In genomic region chr11:86200460-86201021, GRCm38 (mm10) we compare ENCODE assay signal across 7 mouse cellular contexts. TPM values are rescaled to one million over a fixed set of nuclear protein-coding genes. Genes with fewer than 3 reads are reported as not detected.
DNase-seq lines count a peak whose midpoint lies in the region; ATAC-seq lines count a peak whose summit lies in the region.

No protein-coding gene starts in this region.

- H3K27me3 ChIP-seq in lung, embryonic 15.5 days, result no peaks in the 10 kb centered on the region
- H3K27me3 ChIP-seq in embryonic facial prominence, embryonic 14.5 days (replicated peaks; ENCODE audit: control insufficient read depth, insufficient read depth, low read length), result no peaks in the 10 kb centered on the region
- no peaks in the 10 kb centered on the region for H3K27me3 ChIP-seq in limb, embryonic 10.5 days (ENCODE audit: low read depth, poor library complexity, severe bottlenecking)
- no peaks in the 10 kb centered on the region for H3K27me3 ChIP-seq in neural tube, embryonic 13.5 days

- no peak for DNase-seq in lung, postnatal 25 days (ENCODE audit: low spot score)
- DNase-seq in embryonic facial prominence, embryonic 14.5 days (ENCODE audit: low spot score), result peak; percentile 50
- DNase-seq in limb, embryonic 10.5 days (ENCODE audit: low spot score), result no peak
- no peak for DNase-seq in spleen, postnatal 14 days (ENCODE audit: low spot score in 2 of 2)
- no peak for DNase-seq in gastrocnemius, adult 8-10 months (ENCODE audit: low spot score in 2 of 2)

- peak; percentile 72 for ATAC-seq in lung, embryonic 15.5 days (ENCODE audit: borderline replicate concordance, extremely low read depth, low FRiP score, low TSS enrichment)
- ATAC-seq in embryonic facial prominence, embryonic 14.5 days (ENCODE audit: low read depth), result peak; percentile 74
- ATAC-seq in neural tube, embryonic 13.5 days (ENCODE audit: low read depth), result peak; percentile 84

- H3K9ac ChIP-seq in lung, embryonic 15.5 days, result peak overlapping the region; percentile 73
- peak overlapping the region; percentile 72 for H3K9ac ChIP-seq in embryonic facial prominence, embryonic 14.5 days (ENCODE audit: low read depth, low read length)
- H3K9ac ChIP-seq in neural tube, embryonic 13.5 days, result peak overlapping the region; percentile 69

- H3K27ac ChIP-seq in lung, embryonic 15.5 days, result peak overlapping the region; percentile 96
- peak overlapping the region; percentile 81 for H3K27ac ChIP-seq in embryonic facial prominence, embryonic 14.5 days (replicated peaks; ENCODE audit: low read depth, low read length)
- H3K27ac ChIP-seq in limb, embryonic 10.5 days, result peak overlapping the region; percentile 95
- no peak overlapping the region for H3K27ac ChIP-seq in neural tube, embryonic 13.5 days (replicated peaks)

- peaks cover 30% of the 10 kb centered on the region for H3K36me3 ChIP-seq in lung, embryonic 15.5 days
- H3K36me3 ChIP-seq in embryonic facial prominence, embryonic 14.5 days (ENCODE audit: control insufficient read depth, insufficient read depth, low read length), result peaks cover 32% of the 10 kb centered on the region
- H3K36me3 ChIP-seq in limb, embryonic 10.5 days, result peaks cover 60% of the 10 kb centered on the region
- peaks cover 27% of the 10 kb centered on the region for H3K36me3 ChIP-seq in neural tube, embryonic 13.5 days

- WGBS in lung, embryonic 15.5 days, result under 1% methylated on average over 20 of the region's 21 CpGs
- under 1% methylated on average over 19 of the region's 21 CpGs for WGBS in embryonic facial prominence, embryonic 14.5 days
- WGBS in limb, embryonic 10.5 days, result 2% methylated on average over 21 of the region's 21 CpGs
- 2% methylated on average over 21 of the region's 21 CpGs for WGBS in neural tube, embryonic 13.5 days

- H3K9me3 ChIP-seq in lung, embryonic 15.5 days, result no peaks in the 10 kb centered on the region
- H3K9me3 ChIP-seq in embryonic facial prominence, embryonic 14.5 days (ENCODE audit: control insufficient read depth, low read length), result peaks cover 29% of the 10 kb centered on the region
- H3K9me3 ChIP-seq in limb, embryonic 10.5 days (replicated peaks), result peaks cover 14% of the 10 kb centered on the region; the same call in 1 of the 2 replicates
- H3K9me3 ChIP-seq in neural tube, embryonic 13.5 days, result peaks cover 16% of the 10 kb centered on the region; the same call in 1 of the 2 replicates

- H3K4me2 ChIP-seq in lung, embryonic 15.5 days, result peak overlapping the region; percentile 76
- peak overlapping the region; percentile 68 for H3K4me2 ChIP-seq in embryonic facial prominence, embryonic 14.5 days (ENCODE audit: low read depth, low read length)
- peak overlapping the region; percentile 77 for H3K4me2 ChIP-seq in neural tube, embryonic 13.5 days

- peaks cover 17% of the 10 kb centered on the region for H3K4me1 ChIP-seq in lung, embryonic 15.5 days
- H3K4me1 ChIP-seq in embryonic facial prominence, embryonic 14.5 days (ENCODE audit: control insufficient read depth, insufficient read depth, low read length), result no peaks in the 10 kb centered on the region
- H3K4me1 ChIP-seq in limb, embryonic 10.5 days, result peaks cover 19% of the 10 kb centered on the region
- H3K4me1 ChIP-seq in neural tube, embryonic 13.5 days (replicated peaks), result peaks cover 21% of the 10 kb centered on the region

- H3K4me3 ChIP-seq in lung, embryonic 15.5 days, result peak overlapping the region; percentile 96
- peak overlapping the region; percentile 87 for H3K4me3 ChIP-seq in embryonic facial prominence, embryonic 14.5 days (ENCODE audit: low read depth, low read length)
- peak overlapping the region; percentile 80 for H3K4me3 ChIP-seq in limb, embryonic 10.5 days
- H3K4me3 ChIP-seq in neural tube, embryonic 13.5 days, result peak overlapping the region; percentile 64

RNA-seq across cellular contexts. Expression of gene Brip1, which starts 0.5 kb away (rescaled TPM):
- 13.9 and 14.5 TPM in 2 replicates for polyA plus RNA-seq in lung, embryonic 15.5 days (2015; fragmentation: Nextera tagmentation; extraction: Ambion mirVana)
- polyA plus RNA-seq in embryonic facial prominence, embryonic 14.5 days (2014; fragmentation: Nextera tagmentation; extraction: Ambion mirVana), result 7.7 and 10.0 TPM in 2 replicates
- 11.4 and 12.6 TPM in 2 replicates for polyA plus RNA-seq in limb, embryonic 10.5 days (2016; fragmentation: Nextera tagmentation; extraction: Ambion mirVana)
- polyA plus RNA-seq in neural tube, embryonic 13.5 days (2015; fragmentation: Nextera tagmentation; extraction: Ambion mirVana), result 1.4 and 2.3 TPM in 2 replicates
- total RNA-seq in gastrocnemius, adult 8-10 months (2022), result under 1 TPM in 2 of 4 experiments, not detected in 2; 0.04 to 0.07 TPM

RNA-seq across cellular contexts. Expression of gene Ints2, which starts 56.8 kb away (rescaled TPM):
- 25.9 and 28.7 TPM in 2 replicates for polyA plus RNA-seq in lung, embryonic 15.5 days (2015; fragmentation: Nextera tagmentation; extraction: Ambion mirVana)
- polyA plus RNA-seq in embryonic facial prominence, embryonic 14.5 days (2014; fragmentation: Nextera tagmentation; extraction: Ambion mirVana), result 27.9 and 29.8 TPM in 2 replicates
- 51.7 and 60.6 TPM in 2 replicates for polyA plus RNA-seq in limb, embryonic 10.5 days (2016; fragmentation: Nextera tagmentation; extraction: Ambion mirVana)
- 18.6 and 28.2 TPM in 2 replicates for polyA plus RNA-seq in neural tube, embryonic 13.5 days (2015; fragmentation: Nextera tagmentation; extraction: Ambion mirVana)
- 1 to 10 TPM; 2.1 to 4.4 (median 3.7) TPM for total RNA-seq in gastrocnemius, adult 8-10 months (2022)
